Mouse (Mus musculus) lung, embryonic 15.5 days (tissue): ENCODE results near the gene Msln. TPM values are rescaled to one million over a fixed set of nuclear protein-coding genes. Genes with fewer than 3 reads are reported as not detected.
A peak's percentile ranks its signal among the peaks of the same experiment; 100 is the strongest.

Experiments
- ATAC-seq: fragments of 200-750 bp; cut with Nextera tagmentation; 2 replicates; pipeline ENCODE4 v1.8.0; 2017; ENCODE audit warnings: moderate number of reproducible peaks, borderline replicate concordance; ENCODE audit not compliant: low FRiP score, low TSS enrichment; ENCODE audit errors: extremely low read depth
- H3K27ac ChIP-seq: fragments of 300-500 bp; sonication (generic); 2 replicates; pipeline ENCODE4 v1.5.1; 2015; ENCODE audit warnings: moderate library complexity, mild to moderate bottlenecking, inconsistent platforms
- H3K27me3 ChIP-seq: fragments of 300-500 bp; sonication (generic); 2 replicates; pipeline ENCODE4 v1.6.1; 2015; ENCODE audit warnings: inconsistent platforms
- H3K36me3 ChIP-seq: fragments of 300-500 bp; sonication (generic); 2 replicates; pipeline ENCODE4 v1.6.1; 2015; ENCODE audit warnings: inconsistent platforms
- H3K4me1 ChIP-seq: fragments of 300-500 bp; sonication (generic); 2 replicates; pipeline ENCODE4 v1.6.1; 2015; ENCODE audit warnings: inconsistent platforms
- H3K4me2 ChIP-seq: fragments of 300-500 bp; sonication (generic); 2 replicates; pipeline ENCODE4 v1.6.1; 2015; ENCODE audit warnings: inconsistent platforms, mild to moderate bottlenecking, moderate library complexity
- H3K4me3 ChIP-seq: fragments of 300-500 bp; sonication (generic); 2 replicates; pipeline ENCODE4 v1.5.1; 2015; ENCODE audit warnings: mild to moderate bottlenecking, inconsistent platforms
- H3K9ac ChIP-seq: fragments of 300-500 bp; sonication (generic); 2 replicates; pipeline ENCODE4 v1.6.1; 2015; ENCODE audit warnings: inconsistent platforms
- H3K9me3 ChIP-seq: fragments of 300-500 bp; sonication (generic); 2 replicates; pipeline ENCODE4 v1.6.1; 2016; ENCODE audit warnings: inconsistent platforms
- WGBS: fragments of 180-500 bp; shearing (Covaris S2); methylation state at CpG from one replicate; pipeline ENCODE4 v1.1.7; 2015; 5-methylcytosine and 5-hydroxymethylcytosine counted together
- microRNA-seq: library from miRNA; unstranded; fragments of <30 nt; microRNA quantifications from one replicate; pipeline ENCODE4, GENCODE M21; 2016
- polyA plus RNA-seq: library from polyadenylated mRNA; unstranded; fragments of >200 nt; fragmentation: Nextera tagmentation; extraction: Ambion mirVana; gene quantifications from 2 replicates; pipeline ENCODE4 v1.2.1, GENCODE M21; 2015

The Msln gene
- polyA plus RNA-seq, 1 experiment from 2014 or later: 24.2 TPM

- no peaks in the 10 kb centered on the region for H3K9me3 ChIP-seq
- peak within 1 kb of the TSS; percentile 82 for H3K4me2 ChIP-seq
- H3K27me3 ChIP-seq: peaks cover 34% of the 10 kb centered on the region
- peak; percentile 48; the same call in 1 of the 2 replicates for ATAC-seq
- H3K36me3 ChIP-seq: peaks cover 9% of the 10 kb centered on the region
- no peak within 1 kb of the TSS for H3K27ac ChIP-seq
- WGBS: 1% methylated on average over 45 of the region's 45 CpGs
- H3K9ac ChIP-seq: peak within 1 kb of the TSS; percentile 40
- H3K4me3 ChIP-seq: peak within 1 kb of the TSS; percentile 38
- peaks cover 11% of the 10 kb centered on the region; the same call in 1 of the 2 replicates for H3K4me1 ChIP-seq
These were observed 37.2 kb downstream of the Msln start, which contains the start of gene Gng13 for GRCm38 (mm10) chr17:25716711-25717637. Gng13 (plus strand) TSS chr17:25717171.

- no peak for ATAC-seq
- Histone ChIP-seq H3K27me3 (peaks cover 34% of the 10 kb centered on the region), H3K4me1 (peaks cover 11% of the 10 kb centered on the region; the same call in 1 of the 2 replicates), H3K9ac (no peak overlapping the region), H3K9me3 (no peaks in the 10 kb centered on the region), H3K4me3 (no peak overlapping the region), H3K27ac (no peak overlapping the region), H3K4me2 (no peak overlapping the region), H3K36me3 (peaks cover 9% of the 10 kb centered on the region)
- WGBS: 4% methylated on average over 6 of the region's 6 CpGs
These were observed 38.0 kb downstream of the Msln start for GRCm38 (mm10) chr17:25716130-25716529.

GRCm38 (mm10) chr17:25715627-25716026 is 38.6 kb downstream of the Msln start:
- ATAC-seq: no peak
- Histone ChIP-seq H3K27me3 (peaks cover 34% of the 10 kb centered on the region), H3K27ac (no peak overlapping the region), H3K4me2 (no peak overlapping the region), H3K4me3 (no peak overlapping the region), H3K9ac (no peak overlapping the region), H3K4me1 (peaks cover 11% of the 10 kb centered on the region; the same call in 1 of the 2 replicates), H3K36me3 (peaks cover 5% of the 10 kb centered on the region), H3K9me3 (no peaks in the 10 kb centered on the region)
- 43% methylated on average over 3 of the region's 3 CpGs for WGBS

- no peak overlapping the region for H3K9ac ChIP-seq
- no peak overlapping the region for H3K4me3 ChIP-seq
- 67% methylated on average over 4 of the region's 4 CpGs for WGBS
- H3K4me1 ChIP-seq: no peaks in the 10 kb centered on the region
- peaks cover 12% of the 10 kb centered on the region for H3K27me3 ChIP-seq
- no peaks in the 10 kb centered on the region for H3K9me3 ChIP-seq
- H3K27ac ChIP-seq: no peak overlapping the region
- H3K36me3 ChIP-seq: no peaks in the 10 kb centered on the region
- ATAC-seq: no peak
- no peak overlapping the region for H3K4me2 ChIP-seq
These were observed 43.0 kb downstream of the Msln start for GRCm38 (mm10) chr17:25711136-25711535.

- Histone ChIP-seq H3K4me3 (no peak overlapping the region), H3K36me3 (no peaks in the 10 kb centered on the region), H3K4me2 (no peak overlapping the region), H3K9me3 (no peaks in the 10 kb centered on the region), H3K27ac (no peak overlapping the region), H3K27me3 (peaks cover 2% of the 10 kb centered on the region; the same call in 1 of the 2 replicates), H3K4me1 (no peaks in the 10 kb centered on the region), H3K9ac (no peak overlapping the region)
- no peak for ATAC-seq
- 95% methylated on average over 2 of the region's 2 CpGs for WGBS
These were observed 44.2 kb downstream of the Msln start for GRCm38 (mm10) chr17:25709994-25710393.

GRCm38 (mm10) chr17:25700863-25701496 is 53.2 kb downstream of the Msln start:
- 54% methylated on average over 9 of the region's 9 CpGs for WGBS
- ATAC-seq: no peak
- H3K36me3 ChIP-seq: no peaks in the 10 kb centered on the region
- H3K9me3 ChIP-seq: no peaks in the 10 kb centered on the region
- no peaks in the 10 kb centered on the region for H3K4me1 ChIP-seq
- no peaks in the 10 kb centered on the region for H3K27me3 ChIP-seq
- no peak overlapping the region for H3K4me2 ChIP-seq
- no peak overlapping the region for H3K9ac ChIP-seq
- no peak overlapping the region for H3K27ac ChIP-seq
- no peak overlapping the region for H3K4me3 ChIP-seq

Small RNA genes within 50 kb of the gene (microRNA-seq; reads per million reads assigned to microRNA genes)
- gene Gm25083 (not detected), gene Mir6966 (not detected)

Other genes starting within 250 kb of the Msln start
- gene Sox8, start 183.7 kb downstream of the Msln start, polyA plus RNA-seq: 0.35 and 0.76 TPM in 2 replicates
- gene Lmf1, start 175.3 kb downstream of the Msln start, polyA plus RNA-seq: 25.7 and 26.7 TPM in 2 replicates
- 2.3 and 3.0 TPM in 2 replicates for gene Gng13, start 37.2 kb downstream of the Msln start, polyA plus RNA-seq
- 36.7 and 42.0 TPM in 2 replicates for gene Chtf18, start 27.0 kb downstream of the Msln start, polyA plus RNA-seq
- gene Rpusd1, start 26.7 kb downstream of the Msln start, polyA plus RNA-seq: 24.5 and 24.7 TPM in 2 replicates
- 0.44 and 0.71 TPM in 2 replicates for gene Mslnl, start 18.3 kb downstream of the Msln start, polyA plus RNA-seq
- gene Narfl, start 19.4 kb upstream of the Msln start, polyA plus RNA-seq: 25.8 and 30.2 TPM in 2 replicates
- gene Haghl, start 31.3 kb upstream of the Msln start, polyA plus RNA-seq: 58.3 and 59.9 TPM in 2 replicates
- 0.70 and 0.76 TPM in 2 replicates for gene Ccdc78, start 32.2 kb upstream of the Msln start, polyA plus RNA-seq
- gene Fam173a, start 38.5 kb upstream of the Msln start, polyA plus RNA-seq: 105 and 109 TPM in 2 replicates
- gene AC134908.4, start 41.3 kb upstream of the Msln start, polyA plus RNA-seq: 0.49 TPM in 1 of 2 replicates, not detected in the other
- gene Metrn, start 42.8 kb upstream of the Msln start, polyA plus RNA-seq: 56.9 and 59.8 TPM in 2 replicates
- gene Fbxl16, start 54.7 kb upstream of the Msln start, polyA plus RNA-seq: 0.88 and 1.6 TPM in 2 replicates
- 25.2 and 26.5 TPM in 2 replicates for gene Wdr24, start 69.2 kb upstream of the Msln start, polyA plus RNA-seq
- 50.7 and 51.5 TPM in 2 replicates for gene Jmjd8, start 74.5 kb upstream of the Msln start, polyA plus RNA-seq
- gene Stub1, start 79.0 kb upstream of the Msln start, polyA plus RNA-seq: 349 and 363 TPM in 2 replicates
- 0.82 and 1.2 TPM in 2 replicates for gene Rhbdl1, start 82.9 kb upstream of the Msln start, polyA plus RNA-seq
- 2.2 and 2.5 TPM in 2 replicates for gene Gm20683, start 87.4 kb upstream of the Msln start, polyA plus RNA-seq
- 20.1 and 20.6 TPM in 2 replicates for gene Rhot2, start 90.5 kb upstream of the Msln start, polyA plus RNA-seq
- gene Wdr90, start 107.1 kb upstream of the Msln start, polyA plus RNA-seq: 32.2 and 32.8 TPM in 2 replicates
- gene Mcrip2, start 114.4 kb upstream of the Msln start, polyA plus RNA-seq: 18.1 and 21.7 TPM in 2 replicates
- 51.4 and 53.5 TPM in 2 replicates for gene Mettl26, start 120.7 kb upstream of the Msln start, polyA plus RNA-seq
- 0.35 and 0.40 TPM in 2 replicates for gene Wfikkn1, start 126.5 kb upstream of the Msln start, polyA plus RNA-seq
- 25.6 and 27.4 TPM in 2 replicates for gene Rab40c, start 165.3 kb upstream of the Msln start, polyA plus RNA-seq
- 62.7 and 65.0 TPM in 2 replicates for gene Pigq, start 190.6 kb upstream of the Msln start, polyA plus RNA-seq
- 0.51 TPM in 1 of 2 replicates, not detected in the other for gene Nhlrc4, start 190.6 kb upstream of the Msln start, polyA plus RNA-seq
- gene A930017K11Rik, start 198.2 kb upstream of the Msln start, polyA plus RNA-seq: 0.09 TPM in 1 of 2 replicates, not detected in the other
- 20.8 and 21.9 TPM in 2 replicates for gene Capn15, start 231.4 kb upstream of the Msln start, polyA plus RNA-seq